Mouse (Mus musculus) cerebellum, postnatal 14 days (tissue): ENCODE measurements around the gene Nkd1.

Experiments used
- DNase-seq, 2 experiments: peaks; one replicate each; pipeline ENCODE4 v3.0.0; 2021; ENCODE audit warnings: mixed read lengths in 2 of 2

Nkd1 gene

GRCm38 (mm10) chr8:88621408-88621807 lies 100.3 kb downstream of the Nkd1 start:
- DNase-seq = peak; percentile 89 to 91

DNA sequence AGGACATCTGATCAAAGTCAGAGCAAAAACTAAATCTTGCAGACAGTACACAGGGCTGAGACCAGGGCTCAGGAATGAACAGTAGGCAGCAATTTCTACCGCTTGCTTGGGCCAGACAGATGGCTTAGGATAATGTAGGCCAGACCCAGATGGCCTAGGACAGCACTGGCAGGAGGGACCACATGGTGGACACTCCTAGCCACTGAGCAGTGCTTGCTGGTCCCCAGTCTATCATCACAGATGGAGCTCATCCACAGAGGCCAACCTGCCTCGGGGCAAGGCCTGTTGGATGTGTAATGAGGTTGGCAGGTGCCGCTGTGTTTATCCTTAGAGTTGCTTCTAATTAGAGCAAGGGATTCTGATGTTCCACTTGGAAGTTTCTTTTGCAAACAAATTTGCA lies 102.2 kb downstream of the Nkd1 start:
- peak; percentile 65 to 76 for DNase-seq

DNA sequence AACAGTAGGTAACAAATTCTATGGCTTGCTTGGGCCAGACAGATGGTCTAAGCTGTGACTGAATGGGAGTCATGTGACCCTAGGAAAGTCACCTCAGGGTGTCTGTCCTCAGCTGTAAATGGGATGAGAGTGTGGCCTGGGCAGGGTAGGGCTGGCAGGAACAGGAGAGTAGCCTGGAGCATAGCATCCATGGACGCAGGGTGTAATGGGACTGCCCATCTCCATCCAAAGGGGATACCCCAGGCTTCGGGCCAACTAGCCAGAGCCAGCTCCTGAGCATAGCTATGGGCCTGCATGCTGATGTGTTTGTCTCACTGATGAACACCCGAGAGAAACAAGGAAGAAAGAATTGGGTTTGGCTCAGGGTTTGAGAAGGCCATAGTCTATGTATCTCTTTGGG lies 103.1 kb downstream of the Nkd1 start:
- DNase-seq = peak in 1 of 2 experiments; percentile 53

DNA sequence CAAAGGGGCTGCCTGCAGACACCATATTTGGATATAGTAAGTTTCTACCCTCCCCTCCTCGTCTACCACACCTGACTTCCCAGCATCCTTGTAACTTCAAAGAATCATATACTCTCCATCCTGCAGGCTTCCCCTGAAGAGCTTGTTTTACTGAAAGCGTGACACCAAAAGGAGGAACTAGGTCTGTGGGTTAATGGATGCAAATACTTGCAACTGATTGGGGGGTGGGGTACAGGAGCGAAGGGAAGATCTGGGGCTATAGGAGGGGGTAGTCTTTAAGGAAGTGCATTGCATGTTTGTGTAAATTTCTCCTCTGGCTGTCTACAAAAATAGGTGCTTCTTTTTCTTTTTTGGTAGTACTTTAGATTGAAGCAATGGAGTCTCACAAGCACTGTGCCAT lies 105.3 kb downstream of the Nkd1 start:
- no peak for DNase-seq

DNA sequence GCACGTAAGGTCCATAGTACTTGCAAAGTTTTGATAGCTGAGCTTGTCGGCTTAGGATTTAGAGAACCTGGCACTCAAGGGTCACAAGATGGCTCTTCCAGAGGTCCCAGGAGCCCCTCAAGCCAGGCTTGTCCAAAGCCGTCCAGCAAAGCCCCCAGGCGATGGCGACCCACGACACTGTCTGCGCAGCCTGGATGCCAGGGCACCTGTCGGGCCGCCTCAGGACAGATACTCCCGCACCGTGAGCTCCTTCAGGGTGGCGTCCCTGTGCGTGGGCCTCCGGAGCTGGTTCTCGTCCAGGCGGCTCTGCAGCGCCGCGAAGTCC lies 105.7 kb downstream of the Nkd1 start:
- DNase-seq = no peak

- peak; percentile 83 to 87 for DNase-seq
These were observed 106.3 kb downstream of the Nkd1 start for GRCm38 (mm10) chr8:88627265-88627991.

DNA sequence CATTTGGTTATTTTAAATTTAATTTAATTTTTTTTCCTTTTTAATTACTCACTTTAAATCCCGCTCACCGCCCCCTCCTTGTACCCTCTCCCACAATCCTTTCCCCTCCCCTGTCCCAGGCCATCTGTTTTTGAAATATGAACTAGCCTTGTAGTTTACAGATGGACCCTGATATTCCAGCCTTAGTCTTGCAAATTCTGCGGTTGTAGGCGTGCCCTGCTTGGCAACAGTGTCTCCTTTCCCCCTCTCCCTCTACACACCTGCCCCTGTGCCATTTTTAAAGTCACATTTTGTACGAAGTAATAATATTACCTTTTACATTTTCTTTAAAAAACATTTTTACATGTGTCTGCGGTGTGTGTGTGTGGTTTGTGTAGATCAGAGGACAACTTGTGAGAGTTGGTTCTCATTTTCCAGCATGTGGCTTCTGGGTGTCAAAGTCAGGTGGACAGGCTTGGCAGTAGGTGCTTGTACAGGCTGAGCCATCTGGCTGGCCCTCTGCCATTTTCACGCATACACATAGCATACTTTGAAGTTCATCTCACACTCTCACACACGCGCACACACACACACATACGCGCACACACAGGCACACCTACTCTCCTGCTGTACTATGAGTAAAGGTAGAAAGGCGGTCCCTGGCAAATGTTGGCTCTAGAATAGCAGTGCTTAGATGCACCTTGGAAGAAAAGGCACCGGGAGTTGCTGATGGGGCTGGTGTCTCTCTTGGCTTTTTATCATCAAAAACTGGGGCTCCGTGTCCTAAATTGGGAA lies 107.0 kb downstream of the Nkd1 start:
- DNase-seq = peak; percentile 40 to 70

DNA sequence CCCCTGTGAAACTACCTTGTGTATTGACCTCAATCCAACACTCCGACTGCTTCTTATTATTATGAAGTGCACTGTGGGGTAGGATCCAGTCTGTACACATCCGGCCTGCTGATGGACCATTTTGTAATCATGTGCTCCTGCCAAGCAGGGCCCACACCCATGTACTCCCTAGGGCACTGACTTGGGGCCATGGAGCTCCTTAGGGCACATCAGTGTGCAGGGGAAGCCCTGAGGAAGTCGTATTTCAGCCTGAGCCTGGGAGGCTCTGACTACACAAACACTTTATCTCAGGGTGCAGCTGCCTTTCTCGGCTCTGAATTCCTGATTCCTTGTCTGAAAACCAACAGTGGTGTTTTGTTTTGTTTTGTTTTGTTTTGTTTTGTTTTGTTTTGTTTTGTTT lies 109.1 kb downstream of the Nkd1 start:
- no peak for DNase-seq

- peak; percentile 54 to 73 for DNase-seq
These were observed 109.9 kb downstream of the Nkd1 start for GRCm38 (mm10) chr8:88631081-88631480.

- no peak for DNase-seq
These were observed 112.2 kb downstream of the Nkd1 start for GRCm38 (mm10) chr8:88633343-88633765.

GRCm38 (mm10) chr8:88635474-88636397 lies 114.6 kb downstream of the Nkd1 start, which contains the start of gene Snx20:
Gene Snx20, minus strand, starts transcription at chr8:88636128.
- no peak for DNase-seq

DNA sequence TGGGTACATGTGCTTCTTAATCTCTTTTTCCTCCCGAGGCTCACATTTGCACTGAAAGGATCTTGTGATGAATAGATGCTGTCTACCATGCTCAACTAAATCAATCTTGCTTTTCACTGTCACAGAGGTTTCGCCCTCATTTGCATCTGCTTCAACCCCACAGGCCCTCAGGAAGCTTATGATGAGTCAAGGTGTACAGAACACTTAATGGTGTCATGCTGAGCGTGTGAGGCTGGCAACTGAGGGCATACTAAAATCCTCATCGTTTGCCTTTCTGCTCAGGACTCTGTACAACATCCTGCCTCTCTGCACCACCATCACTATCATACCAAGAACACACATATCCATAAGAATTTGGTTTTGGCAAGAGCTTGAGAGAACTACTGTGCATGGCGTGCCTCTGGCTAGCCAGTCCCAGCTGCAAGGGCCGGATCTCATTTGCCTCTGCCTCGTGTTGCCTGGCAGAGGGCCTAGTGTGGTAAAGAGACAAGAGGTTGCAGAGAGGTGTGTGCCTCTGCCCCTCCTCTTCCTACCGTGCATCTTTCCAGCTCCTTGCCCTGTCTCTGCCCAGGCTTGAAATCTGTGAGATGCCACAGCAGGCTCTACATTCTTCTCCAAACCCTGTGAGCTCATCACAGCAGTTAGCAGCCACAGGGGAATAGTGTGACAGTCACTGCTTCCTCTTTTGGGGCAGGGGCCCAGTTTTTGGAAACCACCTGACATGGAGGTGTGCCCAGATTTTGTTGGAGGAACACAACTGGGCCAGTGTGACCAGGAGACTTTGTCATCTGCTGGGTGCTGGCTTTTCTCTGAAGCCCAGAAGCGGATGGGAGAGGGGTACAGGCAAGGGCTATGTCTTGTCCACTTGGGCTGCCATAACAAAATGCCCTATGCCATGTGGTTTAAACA lies 116.2 kb downstream of the Nkd1 start:
- DNase-seq = no peak

DNA sequence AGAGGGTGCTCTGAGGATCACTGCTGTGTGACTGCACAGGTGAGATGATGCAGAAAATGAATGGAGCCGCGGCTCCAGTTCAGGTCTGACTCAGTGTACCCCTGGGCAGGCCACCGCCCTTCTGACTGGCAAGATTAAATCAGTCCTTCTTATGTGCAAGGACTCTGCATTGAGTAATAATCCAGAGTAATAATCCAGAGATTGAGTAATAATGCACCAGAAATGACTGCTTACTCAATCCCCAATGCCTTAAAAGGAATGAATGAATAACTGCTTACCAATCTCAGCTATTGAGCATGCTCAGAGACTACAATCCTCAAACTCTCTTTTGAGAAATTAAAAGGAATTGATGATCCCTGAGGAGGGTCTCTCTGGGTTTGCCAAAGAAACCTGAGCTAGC lies 117.8 kb downstream of the Nkd1 start:
- DNase-seq = no peak

DNA sequence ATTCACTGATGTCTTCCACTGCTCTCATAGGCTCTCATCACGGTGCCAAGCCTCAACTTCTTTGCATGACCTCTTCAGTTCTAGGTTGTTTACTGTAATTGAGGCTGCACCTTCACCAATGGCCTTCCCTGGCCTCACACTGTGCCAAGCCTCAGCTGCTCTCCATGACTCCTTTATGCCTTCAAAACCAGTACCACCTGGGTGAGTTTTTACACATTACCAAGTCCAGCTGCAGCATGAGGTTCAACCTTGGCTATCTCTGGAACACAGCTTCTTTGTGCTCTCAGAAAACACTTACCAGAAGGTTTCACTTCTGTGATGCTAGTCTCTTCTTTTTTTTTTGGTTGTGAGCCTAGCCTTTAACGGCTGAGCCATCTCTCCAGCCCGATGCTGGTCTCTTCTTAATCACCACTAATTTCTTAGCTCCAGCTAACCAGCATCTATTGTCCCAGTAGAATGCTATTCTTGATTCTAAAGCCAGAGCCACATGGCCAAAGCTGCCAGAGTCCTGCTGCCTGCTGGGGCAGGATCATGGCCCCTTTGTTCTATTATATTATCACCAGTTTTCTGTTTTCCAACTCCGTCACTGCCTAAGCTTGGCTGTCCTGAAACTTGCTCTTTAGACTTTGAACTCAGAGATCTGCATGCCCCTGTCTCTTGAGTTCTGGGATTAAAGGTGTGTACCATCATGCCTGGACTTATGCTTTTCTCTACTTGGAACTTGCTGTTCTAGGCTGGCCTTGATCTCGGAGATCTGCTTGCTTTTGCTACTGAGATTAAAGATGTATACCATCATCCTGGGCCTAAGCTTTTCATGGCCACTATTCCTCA lies 121.8 kb downstream of the Nkd1 start:
- DNase-seq = no peak
